Comparison of ENCODE assay signal across 13 mouse cellular contexts in genomic region chr11:58350628-58351027, GRCm38 (mm10). TPM values are rescaled to one million over a fixed set of nuclear protein-coding genes. Genes with fewer than 3 reads are reported as not detected.
DNase-seq lines count a peak whose midpoint lies in the region; ATAC-seq and TF ChIP-seq lines count a peak whose summit lies in the region.
"Had no signal": no experiment of that assay in that cellular context is flagged by ENCODE, and none has a peak within 500 bp of the region (broad histone marks: within the 10 kb centered on the region; RNA-seq: fewer than 3 reads in every experiment).

No protein-coding gene starts in this region.

- TF ChIP-seq POLR2A in brain, embryonic 14.5 days (IDR thresholded peaks at IDR 0.05; ENCODE audit: borderline replicate concordance, extremely low read depth, insufficient read depth, insufficient read length, poor library complexity, severe bottlenecking): no peak

- no peak for ATAC-seq in heart, postnatal 0 days (ENCODE audit: insufficient read depth, low read depth)
- ATAC-seq in heart, embryonic 12.5 days (ENCODE audit: insufficient number of reproducible peaks, low FRiP score): no peak

- no peaks in the 10 kb centered on the region for H3K27me3 ChIP-seq in heart, postnatal 0 days (ENCODE audit: control insufficient read depth, insufficient read depth, low read length)
- H3K27me3 ChIP-seq in heart, embryonic 12.5 days (replicated peaks): no peaks in the 10 kb centered on the region
- H3K27me3 ChIP-seq in splenic B cell, adult 2 months (ENCODE audit: control insufficient read depth, insufficient read depth, low read length, poor library complexity, severe bottlenecking): no peaks in the 10 kb centered on the region
- H3K27me3 ChIP-seq: limb, embryonic 12.5 days had no signal

- H3K4me2 ChIP-seq in heart, postnatal 0 days (ENCODE audit: low read depth, low read length): no peak overlapping the region
- no peak overlapping the region for H3K4me2 ChIP-seq in heart, embryonic 12.5 days
- H3K4me2 ChIP-seq: limb, embryonic 12.5 days had no signal

- no peak overlapping the region for H3K9ac ChIP-seq in heart, postnatal 0 days (replicated peaks; ENCODE audit: low read depth, low read length)
- no peak overlapping the region for H3K9ac ChIP-seq in heart, embryonic 12.5 days
- H3K9ac ChIP-seq: limb, embryonic 12.5 days had no signal

- WGBS in heart, postnatal 0 days: 68% methylated on average over 4 of the region's 4 CpGs
- 68% methylated on average over 4 of the region's 4 CpGs for WGBS in heart, embryonic 12.5 days

- TF ChIP-seq EP300 in heart, postnatal 0 days (IDR thresholded peaks at IDR 0.05; ENCODE audit: low read depth): no peak

- no peak for DNase-seq in heart, postnatal 0 days (ENCODE audit: low spot score)
- DNase-seq in retina, postnatal 1 day: peak; percentile 21
- no peak for DNase-seq in retina, embryonic 14.5 days (ENCODE audit: low spot score)
- peak; percentile 3 for DNase-seq in brain, embryonic 14.5 days (ENCODE audit: low read depth)
- DNase-seq in splenic B cell, adult 2 months (ENCODE audit: low read depth, low spot score): peak; percentile 35
- DNase-seq in adipocyte (ENCODE audit: low spot score): no peak
- DNase-seq in cerebellum, adult 11 months: no peak
- DNase-seq: heart, adult 18-20 months; kidney, adult 9 months had no signal

- H3K27ac ChIP-seq in heart, postnatal 0 days (ENCODE audit: low read depth): no peak overlapping the region
- H3K27ac ChIP-seq in heart, embryonic 12.5 days (ENCODE audit: poor library complexity, severe bottlenecking): no peak overlapping the region
- H3K27ac ChIP-seq: limb, embryonic 12.5 days had no signal

- H3K36me3 ChIP-seq in heart, postnatal 0 days (replicated peaks; ENCODE audit: control insufficient read depth, insufficient read depth, low read length): peaks cover 21% of the 10 kb centered on the region
- peaks cover 22% of the 10 kb centered on the region for H3K36me3 ChIP-seq in heart, embryonic 12.5 days
- peaks cover 2% of the 10 kb centered on the region for H3K36me3 ChIP-seq in splenic B cell, adult 2 months (ENCODE audit: control insufficient read depth, insufficient read depth, low read length, poor library complexity, severe bottlenecking)

- H3K4me1 ChIP-seq in heart, postnatal 0 days (ENCODE audit: control insufficient read depth, insufficient read depth): no peaks in the 10 kb centered on the region
- H3K4me1 ChIP-seq in heart, embryonic 12.5 days (replicated peaks): peaks cover 10% of the 10 kb centered on the region
- H3K4me1 ChIP-seq: limb, embryonic 12.5 days had no signal

- TF ChIP-seq CTCF in heart, postnatal 0 days (IDR thresholded peaks at IDR 0.05; ENCODE audit: low read depth): 0 out of 2 replicates have a peak, but pooled peaks have one; percentile 3
- peak; percentile 15; the same call in 1 of the 2 replicates for TF ChIP-seq CTCF in brain, embryonic 14.5 days (IDR thresholded peaks at IDR 0.05; ENCODE audit: borderline replicate concordance, extremely low read depth, insufficient read depth, insufficient read length)

- no peaks in the 10 kb centered on the region for H3K9me3 ChIP-seq in heart, postnatal 0 days (replicated peaks; ENCODE audit: control insufficient read depth, low read length)
- H3K9me3 ChIP-seq in heart, embryonic 12.5 days (replicated peaks): no peaks in the 10 kb centered on the region
- H3K9me3 ChIP-seq: limb, embryonic 12.5 days had no signal

- H3K4me3 ChIP-seq in heart, postnatal 0 days (ENCODE audit: low read depth, low read length): no peak overlapping the region
- no peak overlapping the region for H3K4me3 ChIP-seq in heart, embryonic 12.5 days
- H3K4me3 ChIP-seq: limb, embryonic 12.5 days had no signal

RNA-seq across cellular contexts. Expression of gene Sh3bp5l, which starts 20.1 kb away (rescaled TPM):
- total RNA-seq in heart, postnatal 0 days (2014; rRNA removed; ENCODE audit: low replicate concordance): 30.2 and 42.9 TPM in 2 replicates
- 28.2 and 29.5 TPM in 2 replicates for polyA plus RNA-seq in heart, postnatal 0 days (2015; fragmentation: Nextera tagmentation; extraction: Ambion mirVana)
- 26.6 and 27.8 TPM in 2 replicates for polyA plus RNA-seq in heart, embryonic 12.5 days (2016; fragmentation: Nextera tagmentation; extraction: Ambion mirVana)
- 39.9 and 46.8 TPM in 2 replicates for polyA plus RNA-seq in brain, embryonic 14.5 days (2012; rRNA removed)

RNA-seq across cellular contexts. Expression of gene Zfp672, which starts 20.5 kb away (rescaled TPM):
- total RNA-seq in heart, postnatal 0 days (2014; rRNA removed; ENCODE audit: low replicate concordance): 31.4 and 62.4 TPM in 2 replicates
- polyA plus RNA-seq in heart, postnatal 0 days (2015; fragmentation: Nextera tagmentation; extraction: Ambion mirVana): 53.5 and 60.8 TPM in 2 replicates
- polyA plus RNA-seq in heart, embryonic 12.5 days (2016; fragmentation: Nextera tagmentation; extraction: Ambion mirVana): 32.4 and 33.6 TPM in 2 replicates
- polyA plus RNA-seq in brain, embryonic 14.5 days (2012; rRNA removed): 41.9 and 47.0 TPM in 2 replicates

RNA-seq across cellular contexts. Expression of gene Lypd8, which starts 28.2 kb away (rescaled TPM):
- total RNA-seq in heart, postnatal 0 days (2014; rRNA removed; ENCODE audit: low replicate concordance): not detected in 2 replicates
- 0.12 TPM in 1 of 2 replicates, not detected in the other for polyA plus RNA-seq in heart, postnatal 0 days (2015; fragmentation: Nextera tagmentation; extraction: Ambion mirVana)
- not detected in 2 replicates for polyA plus RNA-seq in heart, embryonic 12.5 days (2016; fragmentation: Nextera tagmentation; extraction: Ambion mirVana)
- 0.27 and 0.34 TPM in 2 replicates for polyA plus RNA-seq in brain, embryonic 14.5 days (2012; rRNA removed)
- total RNA-seq: adrenal gland, adult 18-20 months; heart, adult 18-20 months; hematopoietic stem cell, adult 5-6 weeks had no signal
- polyA plus RNA-seq: limb, embryonic 12.5 days had no signal

RNA-seq across cellular contexts. Expression of gene Zfp692, which starts 43.8 kb away (rescaled TPM):
- total RNA-seq in heart, postnatal 0 days (2014; rRNA removed; ENCODE audit: low replicate concordance): 8.2 and 12.6 TPM in 2 replicates
- 4.9 and 5.0 TPM in 2 replicates for polyA plus RNA-seq in heart, postnatal 0 days (2015; fragmentation: Nextera tagmentation; extraction: Ambion mirVana)
- 14.9 and 15.5 TPM in 2 replicates for polyA plus RNA-seq in heart, embryonic 12.5 days (2016; fragmentation: Nextera tagmentation; extraction: Ambion mirVana)
- 43.0 and 83.0 TPM in 2 replicates for polyA plus RNA-seq in brain, embryonic 14.5 days (2012; rRNA removed)

Comparison
In these comparisons a context has a peak if more than half of its experiments do, and no peak if none do; other contexts are left out.
1. DNase-seq: peak in retina, postnatal 1 day (single experiment), brain, embryonic 14.5 days (single experiment) and splenic B cell, adult 2 months (single experiment); none in heart, postnatal 0 days (single experiment), retina, embryonic 14.5 days (single experiment), adipocyte (single experiment) and cerebellum, adult 11 months (single experiment).